Mouse (Mus musculus): ENCODE results near the gene Ang. TPM values are rescaled to one million over a fixed set of nuclear protein-coding genes. Genes with fewer than 3 reads are reported as not detected.
A peak's percentile ranks its signal among the peaks of the same experiment; 100 is the strongest.

The Ang gene
- polyA plus RNA-seq, 1 experiment from 2014 or later: 4.6 TPM

- no peaks in the 10 kb centered on the region for H3K36me3 ChIP-seq
- H3K27me3 ChIP-seq: no peaks in the 10 kb centered on the region
- H3K4me1 ChIP-seq (replicated peaks): peaks cover 77% of the 10 kb centered on the region
- peak; percentile 83 for ATAC-seq (ENCODE audit: low read depth)
- H3K4me2 ChIP-seq: peak overlapping the region; percentile 80
- peak overlapping the region; percentile 99 for H3K27ac ChIP-seq
- peak; percentile 70 for DNase-seq
- H3K9ac ChIP-seq: peak overlapping the region; percentile 73
- WGBS (ENCODE audit: insufficient replicate concordance): 21% methylated on average over 9 of the region's 9 CpGs
- H3K9me3 ChIP-seq (replicated peaks): no peaks in the 10 kb centered on the region
- H3K4me3 ChIP-seq (replicated peaks): peak overlapping the region; percentile 52
Observed at GRCm38 (mm10) chr14:51130315-51130940, 39.5 kb downstream of the Ang start.

DNA sequence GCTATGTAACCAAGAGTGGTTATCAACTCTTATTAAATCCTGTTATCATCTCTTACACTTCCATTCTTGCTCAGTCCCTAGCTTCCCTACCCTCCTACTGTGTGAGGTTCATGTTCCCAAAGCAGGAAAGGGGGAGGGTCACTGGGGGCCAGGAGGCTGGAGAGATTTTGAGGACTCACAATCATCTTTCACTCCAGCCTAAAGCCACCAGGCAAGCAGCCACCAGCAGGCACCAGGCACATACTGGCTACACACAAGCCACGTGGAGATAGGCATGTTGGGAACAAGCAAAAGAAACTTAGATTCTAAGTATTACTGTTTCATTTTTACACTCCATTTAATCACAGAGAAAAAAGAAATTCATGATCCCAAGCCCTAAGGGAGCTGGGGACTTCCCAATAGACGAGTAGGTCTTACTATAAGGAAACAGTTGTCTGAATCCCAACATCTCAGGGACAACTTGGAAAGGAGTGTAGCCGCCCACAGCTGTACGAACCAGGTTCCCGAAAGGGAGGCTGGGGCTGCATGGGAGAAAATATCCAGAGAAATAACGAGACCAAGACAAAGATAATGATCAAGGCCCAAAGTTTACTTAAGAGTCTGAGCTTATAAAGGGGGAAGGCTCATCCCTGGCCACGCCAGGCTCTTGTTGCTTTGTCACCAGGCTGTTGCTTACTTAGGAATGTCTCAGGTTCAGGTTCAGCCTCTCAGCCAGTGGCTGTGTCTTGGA, 40.3 kb downstream of the Ang start:
- peak overlapping the region; percentile 80 for H3K4me2 ChIP-seq
- no peaks in the 10 kb centered on the region for H3K36me3 ChIP-seq
- 48% methylated on average over 7 of the region's 7 CpGs for WGBS (ENCODE audit: insufficient replicate concordance)
- H3K9me3 ChIP-seq (replicated peaks): no peaks in the 10 kb centered on the region
- H3K27me3 ChIP-seq: no peaks in the 10 kb centered on the region
- H3K27ac ChIP-seq: peak overlapping the region; percentile 99
- H3K4me1 ChIP-seq (replicated peaks): peaks cover 69% of the 10 kb centered on the region
- no peak for DNase-seq
- peak overlapping the region; percentile 73 for H3K9ac ChIP-seq
- ATAC-seq (ENCODE audit: low read depth): no peak
- H3K4me3 ChIP-seq (replicated peaks): no peak overlapping the region

DNA sequence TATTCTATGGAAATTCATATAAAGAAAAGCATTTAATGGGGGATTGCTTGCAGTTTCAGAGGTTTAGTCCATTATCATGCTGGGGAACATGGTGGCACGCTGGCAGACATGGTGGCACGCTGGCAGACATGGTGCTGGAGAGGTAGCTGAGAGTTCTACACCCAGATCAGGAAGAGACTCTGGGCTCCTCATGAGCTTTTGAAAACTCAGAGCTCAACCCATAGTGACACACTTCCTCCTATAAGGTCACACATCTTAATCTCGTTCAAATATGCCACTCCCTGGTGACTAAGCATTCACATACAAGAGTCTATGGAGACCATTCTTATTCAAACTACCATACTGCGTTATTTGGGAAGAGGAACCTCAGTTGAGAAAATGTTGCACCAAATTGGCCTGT, 41.4 kb downstream of the Ang start:
- H3K4me3 ChIP-seq (replicated peaks): no peak overlapping the region
- H3K27ac ChIP-seq: peak overlapping the region; percentile 99
- DNase-seq: peak; percentile 46
- peaks cover 59% of the 10 kb centered on the region for H3K4me1 ChIP-seq (replicated peaks)
- peak; percentile 45 for ATAC-seq (ENCODE audit: low read depth)
- no peaks in the 10 kb centered on the region for H3K36me3 ChIP-seq
- WGBS (ENCODE audit: insufficient replicate concordance): 52% methylated on average over 4 of the region's 4 CpGs
- no peaks in the 10 kb centered on the region for H3K27me3 ChIP-seq
- H3K9ac ChIP-seq: peak overlapping the region; percentile 73; the same call in 1 of the 2 replicates
- H3K9me3 ChIP-seq (replicated peaks): no peaks in the 10 kb centered on the region
- peak overlapping the region; percentile 40 for H3K4me2 ChIP-seq

DNA sequence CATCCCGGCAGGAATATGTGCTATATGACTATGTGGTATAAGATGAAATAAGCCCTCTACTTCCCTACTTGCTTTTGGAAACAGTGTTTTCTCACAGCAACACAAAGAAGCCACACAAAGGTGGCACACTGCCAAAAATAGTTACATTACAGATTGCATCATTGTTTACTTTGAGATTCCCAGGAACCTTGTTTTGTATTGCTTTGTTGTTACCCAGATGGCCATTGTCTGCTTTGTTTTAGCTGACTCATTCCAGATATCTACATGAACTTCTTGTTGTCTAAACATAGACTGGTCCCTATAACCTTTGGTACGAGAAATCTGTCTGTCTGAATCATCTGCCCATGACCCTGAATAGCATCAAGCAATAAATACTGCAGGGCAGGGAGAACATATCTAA, 49.4 kb downstream of the Ang start:
- Histone ChIP-seq H3K4me3 (replicated peaks) (no peak overlapping the region), H3K9me3 (replicated peaks) (no peaks in the 10 kb centered on the region), H3K36me3 (no peaks in the 10 kb centered on the region), H3K27me3 (no peaks in the 10 kb centered on the region), H3K4me2 (no peak overlapping the region), H3K9ac (no peak overlapping the region; the same call in 1 of the 2 replicates), H3K27ac (peak overlapping the region; percentile 43; the same call in 1 of the 2 replicates), H3K4me1 (replicated peaks) (peaks cover 54% of the 10 kb centered on the region)
- no peak for DNase-seq
- WGBS (ENCODE audit: insufficient replicate concordance): 68% methylated on average over 2 of the region's 2 CpGs
- no peak for ATAC-seq (ENCODE audit: low read depth)

- Histone ChIP-seq H3K9ac (peak overlapping the region; percentile 56; the same call in 1 of the 2 replicates), H3K36me3 (no peaks in the 10 kb centered on the region), H3K27ac (peak overlapping the region; percentile 91), H3K27me3 (no peaks in the 10 kb centered on the region), H3K4me1 (replicated peaks) (peaks cover 72% of the 10 kb centered on the region), H3K9me3 (replicated peaks) (no peaks in the 10 kb centered on the region), H3K4me2 (peak overlapping the region; percentile 30), H3K4me3 (replicated peaks) (no peak overlapping the region)
- ATAC-seq (ENCODE audit: low read depth): peak; percentile 44
- no peak for DNase-seq
- WGBS (ENCODE audit: insufficient replicate concordance): 67% methylated on average over 4 of the region's 4 CpGs
Observed at GRCm38 (mm10) chr14:51142119-51142518, 51.2 kb downstream of the Ang start.

DNA sequence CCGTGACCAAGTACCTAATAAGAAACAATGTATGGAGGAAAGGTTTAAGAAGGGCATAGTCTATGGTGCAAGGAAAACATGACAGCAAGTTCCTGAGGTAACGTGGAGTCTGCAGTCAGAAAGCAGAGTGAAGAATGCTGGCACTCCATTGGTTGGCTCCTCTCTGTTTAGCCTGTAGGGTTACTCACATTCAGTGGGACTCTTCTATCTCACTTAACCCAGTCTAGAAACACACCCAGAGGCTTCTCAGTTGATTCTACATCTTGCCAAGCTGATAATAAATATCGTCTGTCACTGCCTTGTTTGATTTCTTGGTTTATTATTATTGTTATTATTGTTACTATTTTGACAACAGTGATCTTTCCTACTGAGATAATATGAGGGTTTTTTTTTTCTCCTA, 51.6 kb downstream of the Ang start:
- H3K4me3 ChIP-seq (replicated peaks): no peak overlapping the region
- H3K4me1 ChIP-seq (replicated peaks): peaks cover 76% of the 10 kb centered on the region
- DNase-seq (peak; percentile 59), ATAC-seq (ENCODE audit: low read depth) (peak; percentile 92)
- H3K27ac ChIP-seq: peak overlapping the region; percentile 91
- WGBS (ENCODE audit: insufficient replicate concordance): 38% methylated on average over 3 of the region's 3 CpGs
- H3K9me3 ChIP-seq (replicated peaks): no peaks in the 10 kb centered on the region
- no peaks in the 10 kb centered on the region for H3K27me3 ChIP-seq
- H3K4me2 ChIP-seq: peak overlapping the region; percentile 30
- peak overlapping the region; percentile 56; the same call in 1 of the 2 replicates for H3K9ac ChIP-seq
- H3K36me3 ChIP-seq: no peaks in the 10 kb centered on the region

DNA sequence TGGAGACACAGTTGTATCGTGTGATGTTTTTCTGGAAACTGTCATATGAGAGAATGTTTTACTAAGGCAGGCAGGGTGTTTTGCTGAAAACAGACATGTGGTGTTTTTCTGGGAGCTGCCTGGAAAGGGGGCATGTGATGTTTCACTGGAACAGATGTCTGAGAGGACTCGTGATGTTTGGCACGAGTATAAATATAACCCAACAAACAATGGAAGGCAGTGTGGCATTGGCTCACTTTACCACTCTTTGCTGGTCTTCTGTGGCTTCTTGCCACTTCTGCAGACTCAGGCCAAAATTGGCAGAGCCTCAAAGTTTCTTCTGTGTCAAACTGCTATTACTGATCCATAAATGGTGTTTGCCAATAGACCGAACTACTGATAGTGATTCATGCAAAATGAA, 52.3 kb downstream of the Ang start:
- ATAC-seq (ENCODE audit: low read depth): no peak
- 64% methylated on average over 4 of the region's 4 CpGs for WGBS (ENCODE audit: insufficient replicate concordance)
- Histone ChIP-seq H3K4me1 (replicated peaks) (peaks cover 84% of the 10 kb centered on the region), H3K9ac (peak overlapping the region; percentile 60), H3K36me3 (no peaks in the 10 kb centered on the region), H3K4me3 (replicated peaks) (no peak overlapping the region), H3K9me3 (replicated peaks) (no peaks in the 10 kb centered on the region), H3K4me2 (peak overlapping the region; percentile 44; the same call in 1 of the 2 replicates), H3K27me3 (no peaks in the 10 kb centered on the region), H3K27ac (peak overlapping the region; percentile 93)
- DNase-seq: no peak

DNA sequence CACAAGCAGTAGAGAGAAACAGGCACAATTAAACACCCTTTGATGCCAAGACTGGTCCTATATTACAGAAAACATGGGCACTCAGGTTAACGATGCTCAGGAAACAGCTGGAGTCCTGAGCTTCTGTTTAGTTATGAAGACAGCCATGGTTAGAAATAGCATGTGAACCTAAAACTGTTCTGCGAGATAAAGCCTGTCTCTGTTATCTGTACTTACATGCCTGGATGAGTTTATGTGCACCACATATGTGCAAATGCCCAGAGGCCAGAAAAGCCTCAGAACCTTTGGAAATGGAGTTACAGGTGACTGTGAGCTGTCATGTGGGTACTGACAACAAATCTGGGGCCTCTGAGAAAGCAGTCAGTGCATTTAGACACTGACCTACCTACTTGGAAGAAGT, 53.0 kb downstream of the Ang start:
- ATAC-seq (ENCODE audit: low read depth): peak; percentile 83
- peak overlapping the region; percentile 93 for H3K27ac ChIP-seq
- no peaks in the 10 kb centered on the region for H3K9me3 ChIP-seq (replicated peaks)

GRCm38 (mm10) chr14:51144451-51144850, 53.5 kb downstream of the Ang start:
- H3K27ac ChIP-seq: peak overlapping the region; percentile 93
- H3K4me1 ChIP-seq (replicated peaks): peaks cover 95% of the 10 kb centered on the region
- H3K27me3 ChIP-seq: no peaks in the 10 kb centered on the region
- H3K4me2 ChIP-seq: peak overlapping the region; percentile 44
- DNase-seq (no peak), ATAC-seq (ENCODE audit: low read depth) (no peak)
- WGBS (ENCODE audit: insufficient replicate concordance): 87% methylated on average over 4 of the region's 4 CpGs
- no peaks in the 10 kb centered on the region for H3K9me3 ChIP-seq (replicated peaks)
- H3K4me3 ChIP-seq (replicated peaks): no peak overlapping the region
- H3K36me3 ChIP-seq: no peaks in the 10 kb centered on the region
- H3K9ac ChIP-seq: peak overlapping the region; percentile 60

More for the DNA sequence above, 53.0 kb downstream of the Ang start:
- Histone ChIP-seq H3K36me3 (no peaks in the 10 kb centered on the region), H3K4me2 (peak overlapping the region; percentile 44), H3K4me1 (replicated peaks) (peaks cover 90% of the 10 kb centered on the region), H3K9ac (peak overlapping the region; percentile 60), H3K27me3 (no peaks in the 10 kb centered on the region), H3K4me3 (replicated peaks) (no peak overlapping the region; the same call in 1 of the 2 replicates)
- WGBS (ENCODE audit: insufficient replicate concordance): 13% methylated on average over 2 of the region's 2 CpGs
- peak; percentile 70 for DNase-seq

DNA sequence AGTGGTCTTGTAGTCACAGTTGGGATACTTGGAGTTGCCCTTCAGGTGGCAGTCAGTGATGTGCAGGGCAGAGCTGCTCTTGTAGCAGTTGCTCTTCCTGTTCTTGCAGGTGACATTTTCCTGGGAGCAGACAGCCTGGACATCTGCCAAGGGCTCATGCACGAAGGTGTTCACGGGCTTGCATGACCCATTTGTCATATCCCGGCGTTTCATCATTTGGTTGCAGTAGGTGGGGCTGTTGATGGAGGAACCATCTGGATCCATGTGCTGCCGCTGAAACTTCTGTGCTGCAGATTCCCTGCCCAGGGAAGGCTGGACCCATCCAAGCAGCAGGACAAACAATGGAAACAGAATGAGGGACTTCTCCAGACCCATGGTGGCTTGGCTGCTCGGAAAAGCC, 54.6 kb downstream of the Ang start:
- H3K27ac ChIP-seq: peak overlapping the region; percentile 93

DNA sequence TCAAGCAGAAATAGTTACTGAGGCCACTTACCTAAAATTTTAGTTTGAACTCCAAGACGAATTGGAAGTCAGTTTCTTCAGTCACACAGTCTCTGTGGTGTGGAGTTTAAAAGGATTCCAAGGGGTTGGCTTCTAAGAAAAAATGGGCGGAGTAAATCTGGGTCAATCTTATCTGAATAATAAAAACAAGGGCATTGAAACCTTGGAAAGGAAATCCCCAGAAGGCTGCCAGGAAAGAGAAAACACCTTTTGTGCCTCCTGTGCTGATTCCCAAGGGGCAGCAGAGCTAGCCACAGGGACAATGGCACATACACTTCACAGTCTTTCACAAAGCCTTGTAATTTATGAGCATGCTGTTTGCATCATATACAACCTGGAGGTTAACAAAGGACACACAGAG, 55.7 kb downstream of the Ang start, which contains the start of gene Rnase1:
Gene Rnase1, minus strand, starts transcription at position 101 of the 400 bp plus-strand sequence.
- WGBS (ENCODE audit: insufficient replicate concordance): 47% methylated on average over 2 of the region's 2 CpGs
- ATAC-seq (ENCODE audit: low read depth): no peak
- Histone ChIP-seq H3K36me3 (no peaks in the 10 kb centered on the region), H3K4me1 (replicated peaks) (peaks cover 96% of the 10 kb centered on the region), H3K9me3 (replicated peaks) (no peaks in the 10 kb centered on the region), H3K4me3 (replicated peaks) (no peak within 1 kb of the TSS), H3K9ac (peak within 1 kb of the TSS; percentile 33), H3K4me2 (no peak within 1 kb of the TSS), H3K27ac (peak within 1 kb of the TSS; percentile 93), H3K27me3 (no peaks in the 10 kb centered on the region)
- DNase-seq: no peak

More for the DNA sequence above, 54.6 kb downstream of the Ang start:
- Histone ChIP-seq H3K36me3 (no peaks in the 10 kb centered on the region), H3K9me3 (replicated peaks) (no peaks in the 10 kb centered on the region), H3K27me3 (no peaks in the 10 kb centered on the region), H3K4me1 (replicated peaks) (peaks cover 96% of the 10 kb centered on the region), H3K9ac (no peak overlapping the region), H3K4me3 (replicated peaks) (no peak overlapping the region), H3K4me2 (no peak overlapping the region)
- ATAC-seq (ENCODE audit: low read depth): no peak
- WGBS (ENCODE audit: insufficient replicate concordance): 81% methylated on average over 6 of the region's 6 CpGs
- no peak for DNase-seq
